Mouse (Mus musculus): ENCODE results near the gene Vgll4.

The Vgll4 gene

DNA sequence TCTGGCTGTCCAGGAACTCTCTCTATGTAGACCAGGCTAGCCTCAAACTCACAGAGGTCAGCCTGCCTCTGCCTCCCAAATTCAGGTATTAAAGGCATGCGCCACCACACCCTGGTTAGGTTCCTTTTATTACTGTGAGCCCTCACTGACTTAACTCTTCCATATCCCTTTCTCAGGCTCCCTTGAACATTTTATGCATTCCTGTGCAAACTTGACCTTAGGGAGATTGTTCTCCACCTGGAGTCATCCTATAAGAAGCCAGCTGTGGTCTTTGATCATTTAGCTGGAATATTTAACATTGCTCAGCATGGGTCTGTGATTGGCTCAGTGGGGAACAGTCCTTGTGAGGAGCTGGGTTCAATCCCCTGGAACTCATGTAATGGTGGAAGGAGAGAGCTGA is 4.5 kb upstream of the Vgll4 start:
- no peak for DNase-seq (ENCODE audit: low spot score in 2 of 2)

DNA sequence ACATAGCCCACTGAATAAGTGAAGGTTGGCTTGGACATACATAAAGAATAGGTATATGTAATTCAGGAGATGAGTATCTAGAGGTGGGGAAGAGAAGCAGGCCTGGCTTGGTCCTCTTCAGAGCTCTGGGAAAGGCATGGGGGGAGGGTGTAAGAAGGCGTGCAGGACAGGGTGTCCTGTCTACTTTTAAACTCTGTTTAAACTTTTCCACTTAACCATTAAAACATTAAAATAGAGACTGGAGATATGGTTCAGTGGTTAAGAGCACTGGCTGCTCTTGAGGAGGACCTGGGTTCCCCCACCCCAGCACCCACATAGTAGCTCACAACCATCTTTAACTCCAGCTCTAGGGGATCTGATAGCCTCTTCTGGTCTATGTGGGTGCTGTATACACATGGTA is 3.2 kb upstream of the Vgll4 start:
- no peak for DNase-seq (ENCODE audit: low spot score in 2 of 2)

DNA sequence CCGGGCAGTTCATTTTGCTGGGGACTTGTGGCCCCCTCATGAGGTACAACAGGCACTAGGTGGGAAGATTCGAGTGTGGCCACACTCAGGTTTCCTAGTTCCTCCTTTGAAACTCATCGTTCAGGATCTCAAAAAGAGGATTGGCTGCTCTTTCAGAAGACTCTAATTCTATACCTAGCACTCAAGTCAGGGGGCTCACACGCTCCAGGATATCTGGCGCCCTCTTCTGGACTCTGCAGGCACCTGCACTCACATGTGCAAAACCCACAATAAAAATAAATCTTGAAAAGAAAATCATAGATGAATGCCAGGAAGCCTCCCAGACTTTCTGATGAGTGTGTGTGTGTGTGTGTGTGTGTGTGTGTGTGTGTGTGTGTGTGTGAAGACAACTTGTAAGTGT is 1.1 kb upstream of the Vgll4 start:
- no peak for DNase-seq (ENCODE audit: low spot score in 2 of 2)

DNA sequence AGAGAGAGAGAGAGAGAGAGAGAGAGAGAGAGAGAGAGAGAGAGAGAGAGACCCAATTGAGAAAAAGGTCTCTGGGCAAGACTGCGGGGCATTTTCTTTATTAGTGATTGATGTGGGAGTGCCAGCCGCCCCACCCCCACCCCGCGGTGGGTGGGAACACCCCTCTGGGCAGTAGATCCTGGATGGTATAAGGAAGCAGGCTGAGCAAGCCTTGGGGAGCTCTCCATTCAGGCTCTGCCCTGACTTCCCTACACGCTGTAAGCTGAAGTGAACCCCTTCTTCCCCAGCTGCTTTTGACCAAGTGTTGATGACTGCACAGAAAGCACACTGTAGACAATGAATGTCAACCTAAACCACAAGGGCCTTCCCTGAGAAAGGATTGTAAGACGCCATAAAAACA is 592 bp upstream of the Vgll4 start:
- no peak for DNase-seq (ENCODE audit: low spot score in 2 of 2)

DNA sequence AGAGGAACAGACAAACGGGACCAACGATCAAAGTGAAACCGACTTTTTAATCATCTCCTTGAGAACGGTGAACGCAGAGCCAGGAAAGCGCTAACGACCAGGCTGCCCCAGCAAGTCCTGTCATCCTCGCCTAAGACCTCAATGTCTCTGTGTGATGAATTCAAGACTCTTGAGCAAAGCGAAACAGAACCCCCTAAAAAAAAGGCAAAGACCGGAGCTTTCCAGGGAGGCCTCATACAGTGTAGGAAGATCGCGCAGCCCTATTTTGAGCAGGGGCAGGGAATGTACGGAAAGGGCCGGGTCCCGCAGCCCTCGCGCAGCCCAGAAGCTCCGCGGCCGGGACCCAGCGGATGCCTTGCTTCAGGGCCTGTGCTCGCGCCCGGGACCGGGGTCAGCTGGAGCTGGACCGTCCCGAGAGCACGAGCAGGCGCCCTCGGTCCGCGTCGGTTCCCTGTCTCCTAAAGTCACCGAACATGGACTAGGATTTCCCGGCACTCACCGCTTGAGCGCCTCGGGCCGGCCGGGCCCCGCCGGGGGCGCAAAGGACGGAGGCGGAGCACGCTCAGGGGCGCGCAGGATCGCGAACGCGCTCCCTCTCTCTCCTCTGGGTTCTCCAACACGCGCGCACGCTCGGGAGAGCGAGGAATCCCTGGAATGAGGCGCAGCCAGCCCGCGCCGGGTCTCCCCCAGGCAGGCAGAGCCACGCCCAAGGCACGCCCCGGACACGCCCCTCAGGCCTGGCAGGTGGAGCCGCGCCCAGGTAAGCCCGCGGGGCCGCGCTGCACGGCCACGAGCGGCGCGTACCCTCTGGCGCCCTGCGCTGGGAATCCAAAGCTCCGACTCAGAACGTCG is 1.2 kb downstream of the Vgll4 start:
- DNase-seq (ENCODE audit: low spot score in 2 of 2), result peak; percentile 23 to 49

DNA sequence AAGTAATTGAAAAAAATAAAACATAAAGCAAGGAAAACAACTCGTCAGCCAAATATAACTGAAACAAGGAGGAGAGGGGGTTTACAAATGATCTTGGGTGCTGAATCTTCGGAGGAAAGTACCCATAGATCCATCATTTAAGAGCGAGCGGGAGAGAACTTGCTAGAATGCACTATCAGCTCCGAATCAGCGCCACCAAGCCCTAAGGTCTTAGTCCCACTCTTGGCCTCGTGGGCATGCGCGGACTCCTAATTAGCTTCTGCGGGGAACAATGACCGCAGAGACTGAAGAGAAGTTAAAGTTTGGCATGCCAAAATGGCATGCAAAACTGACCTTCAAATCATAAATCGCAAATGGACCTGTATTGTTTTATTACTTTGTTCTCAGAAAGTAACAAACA is 2.2 kb downstream of the Vgll4 start:
- DNase-seq (ENCODE audit: low spot score in 2 of 2), result no peak

DNA sequence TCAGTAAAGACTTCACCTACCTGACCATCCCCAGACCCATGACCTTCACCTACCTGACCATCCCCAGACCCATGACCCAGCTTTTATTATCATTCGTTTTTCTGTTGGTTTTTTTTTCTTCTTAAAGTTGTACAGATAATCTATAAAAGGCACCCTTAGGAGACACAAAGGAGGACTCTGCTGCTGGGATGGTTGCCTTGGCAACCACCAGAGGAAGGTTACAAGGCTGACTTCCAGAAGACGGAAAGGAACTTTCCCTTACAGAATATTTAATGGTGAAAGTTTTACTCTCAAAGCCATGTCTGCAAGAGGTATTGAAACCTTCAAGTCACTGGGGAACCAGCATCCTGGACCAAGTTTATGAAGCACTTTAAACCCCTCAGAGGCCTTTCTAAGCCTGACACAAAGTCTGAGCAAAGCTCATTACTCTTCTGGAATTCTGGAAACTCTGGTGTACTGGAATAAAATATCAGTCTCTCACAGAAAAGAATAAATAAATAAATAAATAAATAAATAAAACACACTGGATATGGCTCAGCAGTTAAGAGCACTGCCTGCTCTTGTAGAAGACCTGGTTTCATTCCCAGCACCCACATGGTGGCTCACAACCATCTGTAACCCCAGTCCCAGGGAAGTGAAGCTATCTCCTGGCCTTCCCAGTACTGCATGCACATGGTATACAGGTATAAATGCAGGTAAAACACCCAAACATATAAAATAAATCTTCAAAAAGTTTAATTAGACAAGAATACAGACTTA is 3.2 kb downstream of the Vgll4 start:
- no peak for DNase-seq (ENCODE audit: low spot score in 2 of 2)

DNA sequence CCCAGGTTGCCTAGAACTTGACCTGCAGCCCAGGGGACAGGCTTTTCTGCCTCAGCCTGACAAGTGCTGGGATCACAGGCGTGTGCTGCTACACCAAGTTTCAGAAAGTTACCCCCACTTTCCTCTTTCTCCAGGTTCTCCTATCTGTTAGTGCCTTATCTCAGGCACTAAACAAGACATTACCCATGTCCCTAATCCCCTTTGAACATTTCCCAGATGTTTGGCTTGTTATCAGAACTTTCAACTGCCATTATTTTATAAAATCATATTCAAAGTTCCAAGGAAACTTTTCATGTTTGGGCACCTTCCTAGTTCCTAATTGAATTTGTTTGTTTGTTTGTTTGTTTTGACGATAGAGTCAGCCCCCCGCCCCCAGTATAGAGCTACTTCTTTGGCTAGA is 4.0 kb downstream of the Vgll4 start:
- no peak for DNase-seq (ENCODE audit: low spot score in 2 of 2)

DNA sequence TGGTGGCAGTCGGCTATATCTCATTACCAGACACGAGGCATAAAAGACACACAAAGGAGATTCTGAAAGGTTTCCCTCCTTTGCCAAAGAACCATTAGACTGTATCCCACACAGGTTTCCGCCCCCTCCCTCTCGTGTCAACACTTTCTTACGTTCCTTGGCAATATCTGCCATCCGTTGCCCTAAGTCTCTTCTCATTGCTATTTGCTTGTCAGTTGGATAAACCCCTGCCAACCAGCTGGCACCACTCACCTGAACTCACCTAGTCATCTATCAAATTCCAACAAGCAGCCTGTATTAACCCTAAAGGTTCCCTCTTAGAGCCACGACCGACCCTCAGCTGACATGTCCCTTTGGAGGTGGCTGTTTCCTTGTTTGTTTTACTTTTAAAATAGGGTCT is 4.4 kb downstream of the Vgll4 start:
- no peak for DNase-seq (ENCODE audit: low spot score in 2 of 2)

DNA sequence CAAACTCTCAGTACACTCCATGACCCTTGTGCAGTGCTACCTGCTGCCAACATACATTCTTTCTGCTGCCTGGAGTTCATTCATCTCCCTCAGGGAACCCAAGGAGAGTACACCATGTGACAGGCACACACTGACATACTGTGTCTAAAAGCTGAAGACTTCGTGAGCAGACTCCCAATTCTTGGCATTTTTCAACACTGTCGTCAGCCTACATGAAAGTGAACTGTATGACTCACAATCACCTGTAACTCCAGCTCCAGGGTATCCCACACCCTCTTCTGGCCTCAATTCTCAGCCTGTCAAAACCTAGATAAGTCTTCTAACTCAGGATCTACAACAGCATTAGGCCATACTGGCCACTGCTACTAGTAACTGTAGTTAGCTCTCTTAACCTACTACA is 5.6 kb downstream of the Vgll4 start:
- DNase-seq (ENCODE audit: low spot score in 2 of 2), result no peak

DNA sequence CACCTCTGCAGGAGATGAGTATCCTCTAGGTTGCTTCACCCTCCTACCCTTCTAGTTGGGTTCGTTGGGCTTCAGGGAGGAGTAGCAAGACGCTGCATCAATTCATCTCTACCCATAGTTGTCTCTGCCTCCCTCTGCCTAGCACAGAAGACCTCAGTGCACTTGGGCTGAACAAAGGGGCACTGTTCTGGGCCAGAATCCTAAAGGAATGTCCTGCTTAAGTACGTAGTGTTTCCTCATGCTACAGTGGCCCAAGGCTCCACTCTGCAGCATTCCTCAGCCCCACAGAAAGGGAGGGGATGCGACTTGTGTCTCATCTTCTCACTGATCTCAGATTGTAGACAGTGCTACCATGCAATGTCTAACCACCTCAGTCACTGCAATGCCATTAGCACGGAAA is 6.2 kb downstream of the Vgll4 start:
- DNase-seq (ENCODE audit: low spot score in 2 of 2), result no peak

DNA sequence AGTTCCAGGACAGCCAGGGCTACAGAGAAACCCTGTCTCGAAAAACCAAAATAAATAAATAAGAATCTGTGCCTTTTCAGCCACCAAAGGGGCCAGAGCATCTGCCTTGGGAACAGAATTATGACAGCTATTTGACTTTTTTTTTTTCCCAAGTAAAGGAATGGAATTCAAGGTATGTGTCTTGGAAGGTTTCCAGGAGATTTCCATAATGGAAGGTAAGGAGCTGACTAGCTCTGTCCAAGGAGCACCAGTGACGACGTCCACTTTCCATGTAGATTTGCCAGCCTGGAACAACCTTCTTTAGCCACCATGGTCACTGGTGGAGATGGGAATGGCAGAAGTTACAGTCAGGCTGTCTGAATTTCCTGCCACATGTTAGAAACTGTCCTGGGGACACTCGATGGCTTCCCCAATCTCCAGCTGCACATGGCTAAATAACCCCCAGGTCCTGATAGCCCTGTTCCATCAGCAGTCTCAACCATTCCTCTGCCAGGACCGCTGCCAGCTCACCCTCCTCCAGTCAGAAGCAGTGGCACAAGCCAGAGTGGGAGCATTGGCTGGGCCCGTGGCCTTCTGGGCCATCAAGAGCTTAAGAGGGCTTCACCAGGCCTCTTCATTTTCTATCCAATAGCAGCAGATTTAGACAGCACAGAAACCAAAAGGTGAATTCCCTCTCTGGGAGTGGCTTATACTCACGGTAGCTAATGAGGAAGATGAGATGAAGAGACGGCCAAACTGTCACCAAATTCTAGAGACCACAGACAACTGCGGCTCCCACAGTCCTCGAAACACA is 8.3 kb downstream of the Vgll4 start:
- no peak for DNase-seq (ENCODE audit: low spot score in 2 of 2)

DNA sequence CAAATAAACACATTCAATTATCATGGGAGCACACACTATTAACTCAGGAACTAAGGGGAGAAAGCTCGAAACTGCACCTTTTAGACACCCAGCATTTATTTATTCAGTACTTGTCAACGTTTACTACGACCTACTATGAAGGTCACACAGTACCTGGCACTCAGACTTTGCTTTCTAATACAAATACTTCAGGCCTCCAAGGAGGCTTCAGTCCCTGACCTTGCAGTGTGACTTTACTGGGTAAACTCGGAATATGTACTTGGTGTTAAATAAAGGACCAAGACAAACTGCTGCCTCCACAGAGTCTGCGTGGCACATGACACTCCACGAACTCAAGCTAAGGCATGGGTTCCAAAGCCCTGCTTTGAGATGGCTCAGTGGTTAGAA is 10.8 kb downstream of the Vgll4 start:
- no peak for DNase-seq (ENCODE audit: low spot score in 2 of 2)

DNA sequence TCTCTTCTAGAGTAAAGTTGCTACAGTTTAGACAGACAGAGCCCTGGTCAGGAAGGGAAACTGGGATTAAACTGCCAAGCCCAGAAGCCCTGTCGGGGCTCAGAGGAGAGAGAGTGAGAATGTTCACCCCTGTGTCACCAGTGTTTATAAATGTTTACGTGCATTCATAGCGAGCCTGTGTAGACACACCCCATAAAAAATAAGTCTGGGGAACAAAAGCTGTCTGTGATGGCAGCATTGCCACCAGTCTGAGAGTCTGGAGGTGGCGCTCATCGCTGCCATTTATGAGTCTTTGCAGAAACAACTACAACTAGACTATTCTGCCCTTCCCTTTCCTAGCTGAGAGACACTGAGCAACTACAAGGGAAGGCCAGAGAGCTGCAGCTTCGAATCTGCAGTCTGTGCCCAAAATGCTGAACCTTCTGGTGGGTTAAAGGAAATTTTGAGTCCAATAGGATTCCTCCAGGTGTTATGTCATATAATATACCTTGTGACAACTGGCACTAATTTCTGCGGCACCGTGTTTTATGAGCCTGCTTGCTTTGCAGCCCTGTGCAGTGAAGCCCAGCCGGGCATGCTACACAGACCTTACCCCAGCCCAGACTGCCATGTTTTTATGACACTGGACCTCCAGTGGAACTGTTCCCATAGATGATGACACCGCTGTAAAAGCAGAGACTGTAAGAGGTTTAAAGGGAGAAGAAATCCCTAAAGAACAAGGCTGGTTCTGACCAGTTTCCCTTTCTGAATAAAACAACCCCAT is 11.4 kb downstream of the Vgll4 start:
- no peak for DNase-seq (ENCODE audit: low spot score in 2 of 2)

DNA sequence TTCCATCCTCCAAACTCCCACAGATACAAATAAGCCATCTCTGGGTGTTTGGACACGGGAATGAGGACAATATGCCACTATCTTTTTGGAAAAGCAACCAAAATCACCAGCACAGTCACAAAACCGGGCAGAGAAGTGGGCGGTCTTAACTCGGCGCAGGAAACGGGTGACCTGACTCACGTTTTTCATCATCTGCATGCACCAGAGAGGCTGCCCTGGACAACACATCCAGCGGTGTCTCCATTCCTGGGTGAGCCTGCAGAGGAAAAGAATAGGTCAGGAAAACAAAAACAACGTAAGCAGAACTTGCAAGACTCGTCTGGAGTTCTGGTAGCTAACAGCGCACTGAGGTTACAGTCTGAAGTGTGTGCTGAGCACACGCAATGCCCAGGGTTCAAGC is 12.0 kb downstream of the Vgll4 start:
- no peak for DNase-seq (ENCODE audit: low spot score in 2 of 2)

DNA sequence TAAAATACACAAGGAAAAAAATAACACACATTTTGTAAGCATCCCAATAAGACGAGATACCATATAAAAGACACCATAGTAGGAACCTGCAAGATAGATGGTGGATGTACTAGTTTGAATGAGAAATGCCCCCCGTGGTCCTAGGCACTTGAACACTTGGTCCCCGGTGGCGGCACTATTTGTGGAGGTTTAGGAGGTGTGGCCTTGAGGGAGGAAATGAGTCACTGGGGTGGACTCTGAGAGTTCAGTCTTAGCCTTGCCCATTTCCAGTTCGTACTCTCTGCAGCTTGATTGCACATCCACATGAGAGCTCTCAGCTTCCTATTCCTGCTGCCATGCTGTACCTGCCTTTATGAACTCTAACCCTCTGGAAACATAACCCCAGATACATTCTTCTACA is 15.3 kb downstream of the Vgll4 start:
- no peak for DNase-seq (ENCODE audit: low spot score in 2 of 2)

DNA sequence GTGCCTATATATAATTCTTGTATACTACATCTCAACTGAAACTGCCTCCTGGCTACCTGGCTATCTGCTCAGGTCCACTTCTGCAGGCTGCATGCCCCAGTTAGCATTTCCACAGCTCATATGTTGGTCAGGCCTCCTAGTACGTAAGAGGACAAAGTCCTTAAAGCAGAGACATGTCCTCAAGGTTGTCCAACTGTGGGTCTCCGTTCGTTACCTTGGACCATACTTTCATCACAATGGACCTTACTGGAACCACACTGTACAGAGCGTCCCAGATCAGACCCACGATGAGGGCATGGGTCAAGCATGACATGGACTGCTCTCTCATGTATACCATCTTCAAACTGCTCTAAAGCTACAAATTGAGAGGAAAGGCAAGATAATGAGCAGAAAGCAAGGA is 16.2 kb downstream of the Vgll4 start:
- no peak for DNase-seq (ENCODE audit: low spot score in 2 of 2)

DNA sequence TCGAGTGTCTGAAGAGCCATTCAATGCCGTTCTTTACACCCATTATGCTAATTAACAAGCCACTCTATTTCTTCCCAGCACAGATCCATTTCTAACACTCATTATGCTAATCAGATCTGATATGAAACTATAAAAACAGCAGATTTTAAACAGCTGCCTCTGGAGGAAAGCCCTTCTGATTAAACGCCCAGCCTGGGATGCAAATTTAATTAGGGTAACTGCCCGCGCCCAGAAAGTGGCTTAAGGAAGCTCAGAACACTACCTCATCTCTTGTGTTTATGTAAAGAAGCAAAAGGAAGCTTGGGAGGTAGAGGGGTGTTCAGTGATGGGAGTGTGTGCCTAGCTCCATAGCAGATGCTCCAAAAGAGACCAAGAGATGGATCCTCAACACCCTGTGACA is 17.4 kb downstream of the Vgll4 start:
- no peak for DNase-seq (ENCODE audit: low spot score in 2 of 2)

DNA sequence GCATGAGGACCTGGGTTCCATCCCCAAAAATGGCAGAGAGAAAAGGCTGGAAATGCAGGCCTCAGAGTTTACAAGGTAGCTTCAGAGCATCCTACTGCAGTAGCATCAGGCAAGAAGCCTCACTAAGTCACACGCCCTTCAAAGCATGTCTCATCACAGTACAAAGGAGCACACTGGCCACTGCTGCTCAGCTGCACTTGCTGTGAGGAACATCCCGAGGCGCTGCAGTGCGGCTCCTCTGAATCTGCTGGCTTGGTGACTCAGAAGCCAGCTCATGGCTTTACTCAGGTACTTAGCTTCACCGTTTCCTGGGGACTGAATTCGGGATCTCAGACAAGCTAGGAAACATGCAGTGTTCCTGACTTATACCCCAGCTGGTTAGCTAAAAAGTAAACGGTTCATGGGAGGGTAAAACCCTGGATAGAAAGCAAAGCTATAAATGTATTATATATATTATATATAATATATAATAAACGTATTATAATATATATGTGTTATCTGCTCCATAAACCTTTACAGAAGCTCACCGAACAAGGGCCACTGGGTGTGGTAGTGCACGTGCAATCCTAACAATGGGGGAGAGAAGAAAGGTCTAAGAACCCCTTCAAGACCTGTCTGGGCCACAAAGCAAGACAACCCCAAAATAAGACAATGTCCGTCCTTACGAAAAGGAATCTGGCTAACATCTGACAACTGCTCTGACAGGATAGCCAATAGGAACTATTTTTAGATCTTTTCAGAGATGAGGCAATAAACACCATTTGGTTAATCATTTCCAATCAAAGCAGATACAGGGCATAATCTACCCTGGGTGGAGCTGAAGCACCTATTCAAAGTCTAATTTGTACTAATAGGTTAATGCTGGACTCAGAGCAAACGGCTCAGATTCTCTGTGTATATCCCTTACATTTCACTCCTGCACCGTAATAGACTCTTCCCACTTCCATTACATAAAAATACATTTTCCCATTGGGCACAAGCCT is 25.0 kb downstream of the Vgll4 start:
- DNase-seq (ENCODE audit: low spot score in 2 of 2), result no peak

DNA sequence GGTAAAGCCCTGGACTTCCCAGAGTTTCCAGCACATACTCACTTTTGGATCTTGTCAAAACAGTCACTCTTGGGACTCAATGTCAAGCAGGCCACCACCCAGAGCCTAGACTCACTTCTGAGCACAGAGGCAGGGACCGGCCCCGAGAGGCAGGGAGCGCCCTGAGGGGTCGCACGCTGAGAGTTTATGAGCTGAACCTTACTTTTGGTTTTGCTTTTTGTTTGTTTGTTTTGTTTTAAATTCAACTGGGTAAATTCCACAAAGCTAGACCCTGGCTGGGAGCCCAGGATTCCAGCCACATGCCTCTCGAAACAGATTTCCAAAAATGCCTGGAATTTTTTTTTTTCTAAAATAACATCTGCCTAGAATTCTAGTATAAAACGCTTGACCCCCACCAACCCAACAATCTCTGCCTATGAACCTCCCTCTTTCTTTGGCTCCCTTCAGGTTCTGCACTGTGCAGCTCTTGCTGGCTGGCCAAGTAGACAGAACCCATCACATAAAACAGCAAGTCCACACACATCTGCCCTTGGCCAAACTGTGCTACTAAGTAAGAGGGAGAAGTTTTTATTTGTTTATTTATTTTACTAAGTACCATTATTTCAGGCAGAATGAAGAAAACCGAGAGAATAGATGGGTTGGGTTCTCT is 28.5 kb downstream of the Vgll4 start:
- DNase-seq (ENCODE audit: low spot score in 2 of 2), result no peak
